Mouse (Mus musculus) stomach, embryonic 15.5 days (tissue): ENCODE results near the gene Mtmr12. TPM values are rescaled to one million over a fixed set of nuclear protein-coding genes. Genes with fewer than 3 reads are reported as not detected.
"Not testable (repeated sequence)": the region's sequence is repeated elsewhere in the genome, so short reads cannot be mapped to it uniquely, and the experiment has no call there.

ENCODE experiments used
- ATAC-seq: fragments of 200-750 bp; cut with Nextera tagmentation; 2 replicates; pipeline ENCODE4 v1.8.0; 2017; ENCODE audit warnings: low read depth, moderate number of reproducible peaks, moderate TSS enrichment; ENCODE audit not compliant: insufficient read depth, low FRiP score
- H3K27ac ChIP-seq: fragments of 300-500 bp; sonication (generic); 2 replicates; pipeline ENCODE4 v1.5.1; 2015; ENCODE audit warnings: mild to moderate bottlenecking, inconsistent platforms
- H3K27me3 ChIP-seq: fragments of 300-500 bp; sonication (generic); replicated peaks from 2 replicates; pipeline ENCODE4 v1.6.1; 2015; ENCODE audit warnings: inconsistent platforms
- H3K36me3 ChIP-seq: fragments of 300-500 bp; sonication (generic); 2 replicates; pipeline ENCODE4 v1.6.1; 2015; ENCODE audit warnings: inconsistent platforms
- H3K4me1 ChIP-seq: fragments of 300-500 bp; sonication (generic); 2 replicates; pipeline ENCODE4 v1.6.1; 2015; ENCODE audit warnings: inconsistent platforms
- H3K4me2 ChIP-seq: fragments of 300-500 bp; sonication (generic); 2 replicates; pipeline ENCODE4 v1.6.1; 2015; ENCODE audit warnings: mild to moderate bottlenecking, inconsistent platforms
- H3K4me3 ChIP-seq: fragments of 300-500 bp; sonication (generic); replicated peaks from 2 replicates; pipeline ENCODE4 v1.5.1; 2015; ENCODE audit warnings: inconsistent platforms
- H3K9ac ChIP-seq: fragments of 300-500 bp; sonication (generic); 2 replicates; pipeline ENCODE4 v1.6.1; 2015; ENCODE audit warnings: inconsistent platforms
- H3K9me3 ChIP-seq: fragments of 300-500 bp; sonication (generic); 2 replicates; pipeline ENCODE4 v1.6.1; 2016; ENCODE audit warnings: inconsistent platforms
- WGBS: fragments of 180-500 bp; shearing (Covaris S2); methylation state at CpG from one replicate; pipeline ENCODE4 v1.1.7; 2015; 5-methylcytosine and 5-hydroxymethylcytosine counted together
- polyA plus RNA-seq: library from polyadenylated mRNA; unstranded; fragments of >200 nt; fragmentation: Nextera tagmentation; extraction: Ambion mirVana; gene quantifications from 2 replicates; pipeline ENCODE4 v1.2.1, GENCODE M21; 2015

The Mtmr12 gene
- polyA plus RNA-seq, 1 experiment from 2014 or later, result 14.9 TPM

GRCm38 (mm10) chr15:12202456-12202855 lies 2.4 kb upstream of the Mtmr12 start:
- H3K9ac ChIP-seq, result no peak overlapping the region
- H3K27ac ChIP-seq, result no peak overlapping the region
- H3K36me3 ChIP-seq, result no peaks in the 10 kb centered on the region
- H3K4me1 ChIP-seq, result peaks cover 19% of the 10 kb centered on the region
- ATAC-seq, result no peak
- no peaks in the 10 kb centered on the region for H3K9me3 ChIP-seq
- WGBS, result 84% methylated on average over 3 of the region's 3 CpGs
- H3K4me3 ChIP-seq, result no peak overlapping the region
- H3K27me3 ChIP-seq, result no peaks in the 10 kb centered on the region
- H3K4me2 ChIP-seq, result no peak overlapping the region

GRCm38 (mm10) chr15:12203008-12203407 lies 1.8 kb upstream of the Mtmr12 start:
- H3K4me1 ChIP-seq, result peaks cover 23% of the 10 kb centered on the region
- 92% methylated on average over 5 of the region's 5 CpGs for WGBS
- H3K4me3 ChIP-seq, H3K27me3 ChIP-seq, H3K9me3 ChIP-seq, H3K27ac ChIP-seq, H3K36me3 ChIP-seq, ATAC-seq, H3K4me2 ChIP-seq, H3K9ac ChIP-seq: not testable (repeated sequence)

DNA sequence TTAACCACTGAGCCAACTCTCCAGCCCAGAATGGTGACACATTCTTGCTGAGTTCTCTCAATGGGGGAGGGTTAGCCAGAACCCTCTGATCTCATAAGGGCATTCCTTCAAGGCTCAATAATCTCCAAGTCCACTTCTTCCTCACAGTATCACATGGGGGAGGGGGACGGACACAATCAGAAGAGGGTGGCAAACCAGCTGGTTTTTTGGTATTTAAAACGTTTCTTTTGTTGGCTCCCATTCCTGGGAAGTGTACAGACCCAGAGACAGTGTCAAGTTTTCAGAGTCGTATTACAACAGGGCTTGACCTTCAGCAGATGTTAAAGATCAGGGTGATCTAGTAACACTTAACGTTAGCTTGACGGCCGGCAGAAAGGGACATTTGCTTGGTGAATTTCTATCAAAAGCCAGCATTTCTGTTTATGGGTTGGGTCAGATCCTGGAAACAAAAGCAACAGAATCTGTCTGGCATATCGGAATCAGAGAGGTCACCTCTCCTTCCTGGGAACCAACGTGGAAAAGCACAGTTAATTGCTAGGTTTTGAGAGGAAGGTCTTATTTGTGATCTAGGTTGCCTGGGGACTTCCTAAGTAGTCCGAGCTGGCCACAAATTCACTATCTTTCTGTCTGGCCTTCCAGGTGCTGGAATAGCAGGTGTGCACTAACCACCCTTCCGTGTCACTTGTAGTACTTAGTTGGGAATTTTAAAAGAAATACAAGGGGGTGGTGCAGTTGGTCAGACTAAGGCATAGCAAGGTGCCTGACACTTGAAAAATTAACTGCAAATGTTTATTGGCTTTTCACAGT lies 1.1 kb upstream of the Mtmr12 start:
- 17% methylated on average over 10 of the region's 10 CpGs for WGBS

DNA sequence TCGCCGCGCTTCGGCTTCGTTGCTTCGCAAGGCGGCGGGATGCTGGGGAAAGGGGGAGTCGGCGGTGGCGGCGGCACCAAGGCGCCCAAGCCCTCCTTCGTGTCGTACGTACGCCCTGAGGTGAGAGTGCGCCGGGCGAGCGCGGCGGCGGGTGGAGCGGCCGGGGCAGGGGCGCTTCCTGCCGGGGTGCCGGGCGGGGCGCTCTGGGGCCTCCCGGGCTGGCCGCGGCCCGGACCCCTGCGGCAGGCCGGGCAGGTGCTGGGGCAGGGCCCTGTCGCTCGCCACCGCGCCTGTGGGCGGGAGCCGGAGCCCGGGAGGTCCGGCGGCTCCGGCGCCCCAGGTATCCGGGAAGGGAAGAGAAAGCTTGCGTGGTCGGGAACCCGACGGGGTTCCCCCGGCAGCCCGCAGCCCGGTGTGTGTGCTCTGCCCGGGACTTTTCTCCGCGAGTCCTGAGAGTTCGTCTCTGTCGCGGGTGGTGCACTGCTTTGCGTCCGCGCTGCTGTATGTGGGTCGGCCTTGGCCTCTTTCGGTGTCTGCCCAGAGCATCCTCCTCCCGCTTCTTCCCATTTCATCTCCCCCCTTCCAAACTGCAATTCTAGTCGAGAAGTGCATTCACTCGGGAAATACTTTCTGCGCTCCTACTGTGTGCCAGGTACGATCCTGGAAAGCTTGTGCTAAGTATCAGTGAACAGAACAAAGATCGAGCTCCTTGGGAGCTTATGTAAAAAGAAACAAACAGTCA lies 503 bp downstream of the Mtmr12 start:
- Histone ChIP-seq H3K9ac (peak overlapping the region; percentile 96), H3K36me3 (no peaks in the 10 kb centered on the region), H3K4me1 (peaks cover 26% of the 10 kb centered on the region), H3K4me2 (peak overlapping the region; percentile 66), H3K27me3 (no peaks in the 10 kb centered on the region), H3K9me3 (no peaks in the 10 kb centered on the region), H3K4me3 (peak overlapping the region; percentile 87), H3K27ac (peak overlapping the region; percentile 92)
- ATAC-seq, result peak; percentile 75
- whole genome bisulfite sequencing, result 0% methylated on average over 48 of the region's 73 CpGs

More for the DNA sequence above, 1.1 kb upstream of the Mtmr12 start:
- no peaks in the 10 kb centered on the region for H3K9me3 ChIP-seq
- no peaks in the 10 kb centered on the region for H3K27me3 ChIP-seq
- H3K4me3 ChIP-seq, result peak overlapping the region; percentile 87
- H3K4me1 ChIP-seq, result peaks cover 23% of the 10 kb centered on the region
- no peak for ATAC-seq
- H3K4me2 ChIP-seq, result peak overlapping the region; percentile 63
- no peaks in the 10 kb centered on the region for H3K36me3 ChIP-seq
- H3K9ac ChIP-seq, result no peak overlapping the region
- peak overlapping the region; percentile 91 for H3K27ac ChIP-seq

DNA sequence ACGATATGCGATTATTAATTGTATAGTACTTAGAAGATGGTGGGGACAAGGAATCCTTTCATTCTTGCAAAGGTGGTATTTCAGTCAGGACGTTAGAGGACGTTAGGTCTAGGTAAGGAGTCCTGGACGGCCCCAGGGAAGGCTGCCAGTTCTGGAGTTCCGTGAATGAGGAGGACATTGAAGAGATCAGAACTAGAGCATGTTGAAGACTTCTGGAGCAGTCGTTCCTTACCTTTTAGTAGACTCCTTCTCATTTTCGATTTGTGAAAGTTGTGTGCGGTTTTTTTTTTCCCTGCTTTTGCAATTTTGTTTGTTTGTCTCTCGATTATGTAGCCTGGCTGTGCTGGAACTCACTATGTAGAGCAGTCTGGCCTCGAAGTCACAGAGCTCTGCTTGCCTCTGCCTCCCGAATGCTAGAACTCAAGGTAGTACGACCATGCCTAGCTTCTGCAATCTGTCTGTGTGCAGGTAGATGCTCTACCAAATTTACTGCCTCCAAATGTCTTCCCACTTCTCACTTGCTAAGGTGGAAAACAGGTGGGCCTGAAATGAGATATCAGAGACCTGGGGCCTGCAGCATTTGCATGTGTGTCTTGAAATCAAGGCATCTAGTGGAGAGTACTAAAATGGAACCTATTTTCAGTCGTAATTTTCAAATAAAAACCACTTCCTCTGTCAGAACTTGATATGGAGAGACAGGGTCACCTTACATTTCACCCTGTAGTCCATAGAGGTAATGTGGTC lies 1.2 kb downstream of the Mtmr12 start:
- Histone ChIP-seq H3K9ac (peak overlapping the region; percentile 96; the same call in 1 of the 2 replicates), H3K9me3 (no peaks in the 10 kb centered on the region), H3K4me2 (peak overlapping the region; percentile 66), H3K36me3 (no peaks in the 10 kb centered on the region), H3K27me3 (no peaks in the 10 kb centered on the region), H3K27ac (peak overlapping the region; percentile 92; the same call in 1 of the 2 replicates), H3K4me3 (peak overlapping the region; percentile 87), H3K4me1 (peaks cover 26% of the 10 kb centered on the region)
- WGBS, result 30% methylated on average over 14 of the region's 14 CpGs
- no peak for ATAC-seq

DNA sequence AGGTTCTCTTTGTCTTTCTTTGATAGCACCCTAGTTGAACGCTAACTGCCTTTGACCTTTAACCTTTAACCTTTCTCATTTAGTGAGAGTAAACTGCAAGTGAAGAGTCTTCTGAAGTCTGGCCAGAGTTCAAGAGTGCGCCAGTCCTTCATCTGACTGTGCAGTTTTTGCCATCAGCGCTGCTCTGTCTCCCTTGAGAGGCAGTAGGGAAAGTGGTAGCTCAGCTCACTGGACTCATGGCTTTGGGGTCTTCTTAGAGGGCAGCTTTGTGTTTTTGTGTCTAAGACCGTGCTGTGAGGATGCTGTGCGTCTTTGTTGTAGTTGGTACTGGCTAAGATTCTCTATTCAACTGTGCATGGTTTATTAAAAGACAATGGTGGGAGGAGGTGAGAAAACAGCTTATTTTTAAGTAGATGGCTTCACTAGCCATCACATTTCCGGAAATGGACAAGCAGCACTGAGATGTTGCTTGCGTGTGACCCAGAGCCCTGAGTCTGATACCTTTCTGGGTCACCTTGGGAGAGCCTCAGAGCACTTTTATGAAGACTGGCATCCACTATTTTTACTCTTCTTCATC lies 1.9 kb downstream of the Mtmr12 start:
- no peaks in the 10 kb centered on the region for H3K36me3 ChIP-seq
- H3K9ac ChIP-seq, result no peak overlapping the region
- no peaks in the 10 kb centered on the region for H3K9me3 ChIP-seq
- H3K4me3 ChIP-seq, result no peak overlapping the region
- peak overlapping the region; percentile 66 for H3K4me2 ChIP-seq
- ATAC-seq, result no peak
- peak overlapping the region; percentile 26; the same call in 1 of the 2 replicates for H3K27ac ChIP-seq
- H3K4me1 ChIP-seq, result peaks cover 26% of the 10 kb centered on the region
- no peaks in the 10 kb centered on the region for H3K27me3 ChIP-seq
- whole genome bisulfite sequencing, result 67% methylated on average over 7 of the region's 7 CpGs

DNA sequence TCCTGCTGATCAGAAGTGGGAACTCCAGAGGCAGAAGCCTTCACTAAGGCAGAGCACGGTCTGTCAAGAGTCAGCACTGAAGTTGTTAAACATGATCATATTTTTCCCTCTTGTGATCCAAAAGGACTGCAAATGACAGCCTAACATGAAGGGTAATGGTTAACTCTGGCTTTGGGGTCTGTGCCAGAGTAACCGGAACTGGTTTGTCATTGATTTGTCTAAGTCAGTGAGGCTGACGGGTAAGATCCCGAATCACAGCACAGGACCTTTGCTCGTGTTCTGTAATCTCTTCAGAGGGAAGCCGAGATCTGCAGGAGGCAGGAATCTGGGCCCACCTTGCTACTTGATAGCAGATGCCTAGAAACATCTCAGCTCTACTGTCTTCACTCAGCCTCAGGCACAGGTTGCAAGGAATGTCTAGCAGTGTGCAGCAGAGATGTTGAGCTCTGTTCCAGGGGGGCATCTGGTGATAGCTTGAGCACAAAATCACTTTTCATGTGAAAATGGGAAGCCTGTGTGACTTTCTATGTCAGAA lies 2.8 kb downstream of the Mtmr12 start:
- 0 out of 2 replicates have a peak overlapping the region, but pooled peaks have one; percentile 66 for H3K4me2 ChIP-seq
- H3K9me3 ChIP-seq, result no peaks in the 10 kb centered on the region
- WGBS, result 61% methylated on average over 6 of the region's 6 CpGs
- H3K27ac ChIP-seq, result 0 out of 2 replicates have a peak overlapping the region, but pooled peaks have one; percentile 40
- no peak overlapping the region for H3K9ac ChIP-seq
- no peaks in the 10 kb centered on the region for H3K36me3 ChIP-seq
- no peak overlapping the region for H3K4me3 ChIP-seq
- no peaks in the 10 kb centered on the region for H3K27me3 ChIP-seq
- no peak for ATAC-seq
- peaks cover 26% of the 10 kb centered on the region for H3K4me1 ChIP-seq

GRCm38 (mm10) chr15:12211577-12211976 lies 6.7 kb downstream of the Mtmr12 start:
- Histone ChIP-seq H3K9ac (no peak overlapping the region), H3K9me3 (no peaks in the 10 kb centered on the region), H3K4me1 (peaks cover 21% of the 10 kb centered on the region), H3K27me3 (no peaks in the 10 kb centered on the region), H3K4me2 (no peak overlapping the region), H3K27ac (no peak overlapping the region), H3K36me3 (no peaks in the 10 kb centered on the region), H3K4me3 (no peak overlapping the region)
- WGBS, result 71% methylated on average over 8 of the region's 8 CpGs
- no peak for ATAC-seq

GRCm38 (mm10) chr15:12212266-12212665 lies 7.4 kb downstream of the Mtmr12 start:
- H3K4me3 ChIP-seq, result no peak overlapping the region
- no peak for ATAC-seq
- no peaks in the 10 kb centered on the region for H3K27me3 ChIP-seq
- 79% methylated on average over 1 of the region's 1 CpGs for WGBS
- no peak overlapping the region for H3K4me2 ChIP-seq
- H3K9ac ChIP-seq, result no peak overlapping the region
- H3K27ac ChIP-seq, result no peak overlapping the region
- peaks cover 15% of the 10 kb centered on the region; the same call in 1 of the 2 replicates for H3K4me1 ChIP-seq
- no peaks in the 10 kb centered on the region for H3K9me3 ChIP-seq
- H3K36me3 ChIP-seq, result no peaks in the 10 kb centered on the region

DNA sequence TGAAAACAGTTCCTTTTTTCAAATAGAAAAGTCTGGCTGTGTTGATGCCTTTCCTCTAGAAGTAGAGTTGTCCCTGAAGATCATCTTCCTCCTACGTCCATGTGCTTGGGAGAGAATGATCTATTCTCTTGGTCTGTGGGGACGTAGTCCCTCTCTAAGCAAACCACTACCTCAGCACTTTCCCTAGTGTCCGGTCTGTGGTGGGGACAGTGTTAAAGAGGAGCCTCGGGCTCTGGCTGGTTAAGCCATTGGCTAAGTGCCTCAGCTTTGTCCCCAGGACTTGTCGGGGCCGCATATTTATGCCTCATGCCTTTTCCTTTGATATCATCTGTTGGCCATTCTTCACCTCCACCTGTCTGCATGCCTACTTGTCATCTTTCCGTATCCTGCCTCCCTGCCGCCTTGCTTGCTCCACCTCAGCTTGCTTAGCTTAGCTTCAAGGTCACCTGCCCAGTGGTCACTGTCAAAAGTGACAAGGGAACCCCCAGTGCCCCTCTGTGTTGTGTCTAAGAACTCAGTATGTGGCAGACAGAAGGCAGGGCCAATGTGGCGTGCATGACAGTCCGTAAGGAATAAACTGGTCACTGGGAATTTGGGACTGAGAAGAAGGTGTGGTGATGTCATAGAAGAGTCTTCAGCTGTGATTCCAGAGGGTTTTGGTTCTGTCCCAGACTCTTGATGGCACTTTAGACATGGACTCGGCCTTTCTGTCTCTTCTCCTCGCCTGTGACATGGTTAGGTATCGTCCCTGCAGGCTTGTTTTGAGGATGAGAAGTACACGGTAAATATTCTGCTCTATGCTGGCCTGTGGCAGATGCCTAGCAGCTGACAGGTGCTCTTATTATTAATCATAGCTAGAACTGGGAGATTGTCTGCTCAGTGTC lies 9.9 kb downstream of the Mtmr12 start:
- Histone ChIP-seq H3K36me3 (no peaks in the 10 kb centered on the region), H3K27me3 (no peaks in the 10 kb centered on the region), H3K4me3 (no peak overlapping the region), H3K9me3 (no peaks in the 10 kb centered on the region), H3K27ac (no peak overlapping the region), H3K4me2 (no peak overlapping the region), H3K9ac (no peak overlapping the region), H3K4me1 (peaks cover 13% of the 10 kb centered on the region; the same call in 1 of the 2 replicates)
- no peak for ATAC-seq
- 78% methylated on average over 14 of the region's 14 CpGs for WGBS
